ENCODE assay signal across 10 mouse cellular contexts in the genomic region with DNA sequence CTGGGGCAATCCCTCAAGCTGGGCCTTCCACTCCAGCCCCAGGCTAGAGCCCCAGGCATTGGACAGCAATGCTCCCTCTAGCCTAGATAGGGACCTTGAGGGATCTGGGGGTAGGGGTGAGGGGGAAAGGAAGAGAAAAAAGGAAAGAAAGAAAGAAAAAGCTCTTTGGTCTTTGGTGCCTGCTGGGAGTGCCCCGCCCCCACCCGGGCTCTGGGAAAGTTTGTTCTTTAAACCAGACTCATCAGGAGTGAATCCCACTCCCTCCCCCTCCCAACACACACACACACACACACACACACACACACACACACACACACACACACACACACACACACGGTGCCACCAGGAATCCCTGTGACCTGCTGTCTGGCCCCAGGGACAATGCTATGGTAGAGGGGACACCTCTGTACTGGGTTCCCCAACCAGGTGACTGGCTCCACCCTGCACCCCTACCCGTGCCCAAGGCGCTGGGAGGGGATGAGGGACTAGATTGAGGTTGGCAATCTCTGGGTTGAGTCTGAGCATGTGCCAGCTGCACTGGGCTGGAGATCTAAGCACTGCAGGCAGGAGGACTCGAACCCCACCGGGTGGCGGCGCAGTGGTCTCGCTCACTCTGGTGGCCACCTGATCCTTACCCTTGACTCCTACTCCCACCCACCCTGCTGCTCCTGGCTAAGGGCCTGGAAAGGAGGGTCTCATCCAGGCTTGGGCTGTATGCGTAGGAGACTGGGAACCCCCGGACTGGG.
DNase-seq lines count a peak whose midpoint lies in the region; ATAC-seq and TF ChIP-seq lines count a peak whose summit lies in the region.
"Had no signal": no experiment of that assay in that cellular context is flagged by ENCODE, and none has a peak within 500 bp of the region (broad histone marks: within the 10 kb centered on the region; RNA-seq: fewer than 3 reads in every experiment).

No protein-coding gene starts in this region.

- peak overlapping the region; percentile 50; the same call in 1 of the 2 replicates for H3K9ac ChIP-seq in kidney, embryonic 15.5 days
- no peak overlapping the region for H3K9ac ChIP-seq in embryonic facial prominence, embryonic 11.5 days (replicated peaks; ENCODE audit: low read length)
- H3K9ac ChIP-seq in forebrain, postnatal 0 days: no peak overlapping the region
- H3K9ac ChIP-seq in midbrain, embryonic 14.5 days (replicated peaks; ENCODE audit: low read length): no peak overlapping the region
- H3K9ac ChIP-seq: liver, embryonic 14.5 days had no signal

- H3K4me2 ChIP-seq in kidney, embryonic 15.5 days: peak overlapping the region; percentile 90
- peak overlapping the region; percentile 10; the same call in 1 of the 2 replicates for H3K4me2 ChIP-seq in embryonic facial prominence, embryonic 11.5 days (ENCODE audit: low read depth, low read length)
- no peak overlapping the region for H3K4me2 ChIP-seq in forebrain, postnatal 0 days (ENCODE audit: low read depth)
- peak overlapping the region; percentile 22 for H3K4me2 ChIP-seq in midbrain, embryonic 14.5 days (ENCODE audit: low read length)

- no peak overlapping the region for H3K27ac ChIP-seq in kidney, embryonic 15.5 days
- no peak overlapping the region for H3K27ac ChIP-seq in embryonic facial prominence, embryonic 11.5 days (replicated peaks; ENCODE audit: low read depth, low read length)
- H3K27ac ChIP-seq in forebrain, postnatal 0 days (ENCODE audit: low read depth, low read length): no peak overlapping the region
- no peak overlapping the region for H3K27ac ChIP-seq in midbrain, embryonic 14.5 days (replicated peaks; ENCODE audit: low read depth, low read length)
- H3K27ac ChIP-seq: liver, embryonic 14.5 days had no signal

- H3K4me3 ChIP-seq in kidney, embryonic 15.5 days (replicated peaks): peak overlapping the region; percentile 53
- H3K4me3 ChIP-seq in embryonic facial prominence, embryonic 11.5 days (ENCODE audit: low read depth, low read length): no peak overlapping the region
- H3K4me3 ChIP-seq in forebrain, postnatal 0 days (ENCODE audit: low read depth, low read length): no peak overlapping the region
- H3K4me3 ChIP-seq in midbrain, embryonic 14.5 days (replicated peaks; ENCODE audit: low read depth, low read length): peak overlapping the region; percentile 36; the same call in 1 of the 2 replicates

- no peak for DNase-seq in kidney, postnatal 14 days
- DNase-seq in embryonic facial prominence, embryonic 11.5 days (ENCODE audit: low spot score): no peak
- no peak for DNase-seq in forebrain, postnatal 0 days
- DNase-seq in midbrain, embryonic 14.5 days: peak; percentile 41
- no peak for DNase-seq in B cell, adult 2 months
- DNase-seq in retina, postnatal 1 day: no peak
- DNase-seq: thymus, adult 2 months had no signal

- H3K27me3 ChIP-seq in kidney, embryonic 15.5 days: peaks cover 19% of the 10 kb centered on the region
- peaks cover 23% of the 10 kb centered on the region for H3K27me3 ChIP-seq in embryonic facial prominence, embryonic 11.5 days (ENCODE audit: control insufficient read depth, insufficient read depth, low read length)
- H3K27me3 ChIP-seq in forebrain, postnatal 0 days (ENCODE audit: insufficient read depth, low read length): peaks cover 12% of the 10 kb centered on the region
- H3K27me3 ChIP-seq in midbrain, embryonic 14.5 days (ENCODE audit: control insufficient read depth, insufficient read depth, low read length): peaks cover 15% of the 10 kb centered on the region

- TF ChIP-seq CTCF in forebrain, postnatal 0 days (IDR thresholded peaks at IDR 0.05; ENCODE audit: low read depth): no peak

- no peaks in the 10 kb centered on the region for H3K9me3 ChIP-seq in kidney, embryonic 15.5 days (replicated peaks)
- H3K9me3 ChIP-seq in embryonic facial prominence, embryonic 11.5 days (replicated peaks; ENCODE audit: control insufficient read depth, low read length): no peaks in the 10 kb centered on the region
- H3K9me3 ChIP-seq in forebrain, postnatal 0 days (ENCODE audit: low read length): no peaks in the 10 kb centered on the region
- H3K9me3 ChIP-seq in midbrain, embryonic 14.5 days (ENCODE audit: control insufficient read depth, low read length): no peaks in the 10 kb centered on the region

- H3K4me1 ChIP-seq in kidney, embryonic 15.5 days: peaks cover 48% of the 10 kb centered on the region
- no peaks in the 10 kb centered on the region; the same call in 1 of the 2 replicates for H3K4me1 ChIP-seq in embryonic facial prominence, embryonic 11.5 days (ENCODE audit: control insufficient read depth, insufficient read depth, low read length)
- no peaks in the 10 kb centered on the region for H3K4me1 ChIP-seq in forebrain, postnatal 0 days (ENCODE audit: insufficient read depth)
- peaks cover 10% of the 10 kb centered on the region; the same call in 1 of the 2 replicates for H3K4me1 ChIP-seq in midbrain, embryonic 14.5 days (ENCODE audit: control insufficient read depth, insufficient read depth, low read length)

- 35% methylated on average over 12 of the region's 12 CpGs for WGBS in kidney, embryonic 15.5 days
- 31% methylated on average over 12 of the region's 12 CpGs for WGBS in embryonic facial prominence, embryonic 11.5 days
- 40% methylated on average over 12 of the region's 12 CpGs for WGBS in forebrain, postnatal 0 days
- WGBS in midbrain, embryonic 14.5 days: 35% methylated on average over 12 of the region's 12 CpGs

- H3K36me3 ChIP-seq in kidney, embryonic 15.5 days: 0 out of 2 replicates have a peak, but pooled peaks cover 3% of the 10 kb centered on the region
- no peaks in the 10 kb centered on the region for H3K36me3 ChIP-seq in embryonic facial prominence, embryonic 11.5 days (replicated peaks; ENCODE audit: control insufficient read depth, insufficient read depth, low read depth, low read length)
- no peaks in the 10 kb centered on the region for H3K36me3 ChIP-seq in forebrain, postnatal 0 days (ENCODE audit: insufficient read depth)
- no peaks in the 10 kb centered on the region for H3K36me3 ChIP-seq in midbrain, embryonic 14.5 days (ENCODE audit: control insufficient read depth, insufficient read depth, low read length)

- ATAC-seq in kidney, embryonic 15.5 days (replicated peaks; ENCODE audit: low FRiP score): peak; percentile 50; the same call in 1 of the 2 replicates
- ATAC-seq in embryonic facial prominence, embryonic 11.5 days (replicated peaks; ENCODE audit: insufficient number of reproducible peaks, low FRiP score, low TSS enrichment, low read depth): no peak
- peak; percentile 40; the same call in 1 of the 2 replicates for ATAC-seq in forebrain, postnatal 0 days
- ATAC-seq in midbrain, embryonic 14.5 days (ENCODE audit: low FRiP score, low TSS enrichment): no peak; the same call in 1 of the 2 replicates
- no peak for ATAC-seq in frontal cortex, adult (ENCODE audit: low TSS enrichment)

Comparison
In these comparisons a context has a peak if more than half of its experiments do, and no peak if none do; other contexts are left out.
1. ATAC-seq: peak in kidney, embryonic 15.5 days (single experiment) and forebrain, postnatal 0 days (single experiment); none in embryonic facial prominence, embryonic 11.5 days (single experiment), midbrain, embryonic 14.5 days (single experiment) and frontal cortex, adult (single experiment).
2. H3K4me3 ChIP-seq: peak in kidney, embryonic 15.5 days (single experiment) and midbrain, embryonic 14.5 days (single experiment); none in embryonic facial prominence, embryonic 11.5 days (single experiment) and forebrain, postnatal 0 days (single experiment).